Mouse (Mus musculus) lung, adult 18-20 months (tissue): ENCODE results near the gene Vmn2r94.

Experiments
- DNase-seq, 2 experiments: peaks; one replicate each; pipeline ENCODE4 v3.0.0; 2022; ENCODE audit warnings: mixed read lengths in 2 of 2

Gene Vmn2r94

GRCm38 (mm10) chr17:18277656-18278055, at the start of gene Vmn2r94:
Vmn2r94 (minus strand) TSS chr17:18277756.
- no peak for DNase-seq

GRCm38 (mm10) chr17:18323031-18323430, 45.5 kb upstream of the Vmn2r94 start:
- DNase-seq = no peak

GRCm38 (mm10) chr17:18297799-18298198, 20.2 kb upstream of the Vmn2r94 start, which contains the start of gene Vmn2r93:
Vmn2r93 (plus strand) TSS chr17:18298099.
- DNase-seq = no peak

GRCm38 (mm10) chr17:18236931-18237330, 40.6 kb downstream of the Vmn2r94 start:
- no peak for DNase-seq

GRCm38 (mm10) chr17:18231996-18232395, 45.6 kb downstream of the Vmn2r94 start:
- DNase-seq = no peak

- no peak for DNase-seq
These were observed 56.3 kb downstream of the Vmn2r94 start for GRCm38 (mm10) chr17:18221300-18221699.
